Mouse (Mus musculus): ENCODE measurements around the gene Vgll4. TPM values are rescaled to one million over a fixed set of nuclear protein-coding genes. Genes with fewer than 3 reads are reported as not detected.
"Not testable (repeated sequence)": the region's sequence is repeated elsewhere in the genome, so short reads cannot be mapped to it uniquely, and the experiment has no call there.

The Vgll4 gene
- polyA plus RNA-seq, 1 experiment from 2014 or later: 94.2 TPM

DNA sequence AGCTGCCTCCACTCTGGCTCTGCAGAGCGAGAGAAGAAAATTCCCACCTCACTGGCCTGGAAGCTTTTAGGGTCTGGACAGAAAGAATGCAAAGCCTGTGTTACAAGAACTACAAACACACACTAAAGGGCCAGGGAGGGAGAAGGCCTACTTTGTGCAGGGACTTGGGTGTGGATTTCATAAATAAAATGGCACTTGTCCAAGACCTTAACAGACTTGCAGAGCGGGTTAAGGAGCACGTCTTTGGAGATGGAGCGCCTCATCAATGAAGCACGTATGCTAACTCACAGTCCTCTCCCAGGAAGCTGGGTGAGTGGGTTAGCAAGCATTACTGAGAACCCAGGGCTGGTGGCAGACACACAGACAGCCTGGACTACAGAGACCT lies 37.7 kb downstream of the Vgll4 start:
- Histone ChIP-seq H3K4me3 (no peak overlapping the region), H3K4me2 (replicated peaks) (no peak overlapping the region), H3K4me1 (peaks cover 21% of the 10 kb centered on the region), H3K27ac (no peak overlapping the region), H3K9me3 (replicated peaks) (no peaks in the 10 kb centered on the region), H3K27me3 (no peaks in the 10 kb centered on the region), H3K9ac (no peak overlapping the region), H3K36me3 (no peaks in the 10 kb centered on the region)
- 76% methylated on average over 5 of the region's 5 CpGs for WGBS
- no peak for ATAC-seq (ENCODE audit: low FRiP score)

GRCm38 (mm10) chr6:114931212-114932115 lies 38.3 kb downstream of the Vgll4 start:
- ATAC-seq (ENCODE audit: low FRiP score): 0 out of 2 replicates have a peak, but pooled peaks have one; percentile 13
- Histone ChIP-seq H3K9ac (no peak overlapping the region), H3K4me3 (no peak overlapping the region), H3K36me3 (no peaks in the 10 kb centered on the region), H3K27ac (no peak overlapping the region), H3K27me3 (no peaks in the 10 kb centered on the region), H3K4me2 (replicated peaks) (peak overlapping the region; percentile 15; the same call in 1 of the 2 replicates), H3K9me3 (replicated peaks) (no peaks in the 10 kb centered on the region), H3K4me1 (peaks cover 21% of the 10 kb centered on the region)
- WGBS: 61% methylated on average over 28 of the region's 28 CpGs

GRCm38 (mm10) chr6:114930646-114931045 lies 39.1 kb downstream of the Vgll4 start:
- H3K36me3 ChIP-seq: no peaks in the 10 kb centered on the region
- H3K27me3 ChIP-seq: no peaks in the 10 kb centered on the region
- peaks cover 21% of the 10 kb centered on the region for H3K4me1 ChIP-seq
- no peak overlapping the region for H3K9ac ChIP-seq
- ATAC-seq (ENCODE audit: low FRiP score): no peak
- H3K4me3 ChIP-seq: no peak overlapping the region
- 88% methylated on average over 8 of the region's 8 CpGs for WGBS
- no peak overlapping the region for H3K27ac ChIP-seq
- H3K4me2 ChIP-seq (replicated peaks): no peak overlapping the region
- H3K9me3 ChIP-seq (replicated peaks): no peaks in the 10 kb centered on the region

DNA sequence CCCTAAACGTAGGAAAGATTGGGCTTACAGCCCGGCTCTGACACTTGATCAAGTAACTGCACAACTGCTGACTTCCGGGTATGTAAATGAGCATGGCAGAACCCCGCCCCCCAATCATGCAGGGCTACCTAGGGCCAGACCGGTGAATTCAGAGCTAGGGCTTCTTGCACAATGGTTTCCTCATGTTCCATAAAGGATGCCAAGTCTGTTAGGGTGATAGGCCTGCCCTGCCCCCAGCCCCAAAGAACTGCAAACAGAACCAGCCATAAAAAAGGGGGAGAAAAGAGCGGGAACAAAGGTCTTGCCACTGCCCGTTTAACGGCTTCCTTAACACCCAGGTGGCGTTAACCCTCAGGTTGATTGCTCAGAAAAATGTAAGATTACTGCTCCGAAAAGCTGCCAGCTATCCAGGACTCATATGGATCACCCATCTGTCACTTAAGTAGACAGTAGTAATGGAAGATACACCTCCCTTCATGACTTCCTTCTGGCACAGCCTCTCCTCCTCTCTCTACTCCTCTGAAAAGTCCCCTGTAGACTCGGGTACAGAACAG lies 39.7 kb downstream of the Vgll4 start:
- Histone ChIP-seq H3K9ac (no peak overlapping the region), H3K4me2 (replicated peaks) (no peak overlapping the region)
- 63% methylated on average over 11 of the region's 11 CpGs for WGBS

GRCm38 (mm10) chr6:114929346-114929745 lies 40.4 kb downstream of the Vgll4 start:
- Histone ChIP-seq H3K4me2 (replicated peaks) (no peak overlapping the region), H3K4me1 (peaks cover 21% of the 10 kb centered on the region), H3K9me3 (replicated peaks) (no peaks in the 10 kb centered on the region), H3K9ac (no peak overlapping the region), H3K36me3 (no peaks in the 10 kb centered on the region), H3K27ac (no peak overlapping the region), H3K4me3 (no peak overlapping the region), H3K27me3 (no peaks in the 10 kb centered on the region)
- ATAC-seq (ENCODE audit: low FRiP score): 0 out of 2 replicates have a peak, but pooled peaks have one; percentile 27

More for the DNA sequence above, 39.7 kb downstream of the Vgll4 start:
- Histone ChIP-seq H3K4me1 (peaks cover 21% of the 10 kb centered on the region), H3K27ac (no peak overlapping the region), H3K9me3 (replicated peaks) (no peaks in the 10 kb centered on the region), H3K27me3 (no peaks in the 10 kb centered on the region), H3K4me3 (no peak overlapping the region), H3K36me3 (no peaks in the 10 kb centered on the region)
- ATAC-seq (ENCODE audit: low FRiP score): no peak

DNA sequence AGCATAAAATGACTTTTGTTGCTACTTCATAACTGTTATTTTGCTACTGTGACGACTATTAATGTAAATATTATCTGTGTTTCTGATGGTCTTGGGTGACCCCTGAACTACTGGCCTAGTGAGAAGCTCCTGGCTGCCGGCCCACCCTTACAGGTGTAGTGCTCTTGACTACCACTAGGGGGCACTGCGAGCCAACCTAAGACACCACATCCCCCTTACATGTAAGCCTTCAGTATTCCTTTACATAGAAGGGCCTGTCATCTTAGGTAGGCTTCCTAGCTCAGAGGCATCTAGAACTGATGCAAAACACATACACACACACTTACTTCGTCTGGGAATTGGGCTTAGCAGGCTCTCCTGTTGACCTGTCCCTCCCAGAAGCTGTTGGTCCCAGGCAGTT lies 41.3 kb downstream of the Vgll4 start:
- no peaks in the 10 kb centered on the region for H3K9me3 ChIP-seq (replicated peaks)
- H3K4me2 ChIP-seq (replicated peaks): no peak overlapping the region
- H3K27me3 ChIP-seq: no peaks in the 10 kb centered on the region
- no peak overlapping the region for H3K9ac ChIP-seq
- peaks cover 21% of the 10 kb centered on the region for H3K4me1 ChIP-seq
- H3K4me3 ChIP-seq: no peak overlapping the region
- H3K27ac ChIP-seq: no peak overlapping the region
- H3K36me3 ChIP-seq: no peaks in the 10 kb centered on the region
- 0 out of 2 replicates have a peak, but pooled peaks have one; percentile 35 for ATAC-seq (ENCODE audit: low FRiP score)
- 8% methylated on average over 4 of the region's 4 CpGs for WGBS

GRCm38 (mm10) chr6:114927400-114927799 lies 42.4 kb downstream of the Vgll4 start:
- Histone ChIP-seq H3K4me1 (peaks cover 21% of the 10 kb centered on the region), H3K9ac (no peak overlapping the region), H3K36me3 (no peaks in the 10 kb centered on the region), H3K9me3 (replicated peaks) (no peaks in the 10 kb centered on the region), H3K4me3 (no peak overlapping the region), H3K4me2 (replicated peaks) (no peak overlapping the region), H3K27ac (no peak overlapping the region), H3K27me3 (no peaks in the 10 kb centered on the region)
- no peak for ATAC-seq (ENCODE audit: low FRiP score)
- 88% methylated on average over 5 of the region's 5 CpGs for WGBS

DNA sequence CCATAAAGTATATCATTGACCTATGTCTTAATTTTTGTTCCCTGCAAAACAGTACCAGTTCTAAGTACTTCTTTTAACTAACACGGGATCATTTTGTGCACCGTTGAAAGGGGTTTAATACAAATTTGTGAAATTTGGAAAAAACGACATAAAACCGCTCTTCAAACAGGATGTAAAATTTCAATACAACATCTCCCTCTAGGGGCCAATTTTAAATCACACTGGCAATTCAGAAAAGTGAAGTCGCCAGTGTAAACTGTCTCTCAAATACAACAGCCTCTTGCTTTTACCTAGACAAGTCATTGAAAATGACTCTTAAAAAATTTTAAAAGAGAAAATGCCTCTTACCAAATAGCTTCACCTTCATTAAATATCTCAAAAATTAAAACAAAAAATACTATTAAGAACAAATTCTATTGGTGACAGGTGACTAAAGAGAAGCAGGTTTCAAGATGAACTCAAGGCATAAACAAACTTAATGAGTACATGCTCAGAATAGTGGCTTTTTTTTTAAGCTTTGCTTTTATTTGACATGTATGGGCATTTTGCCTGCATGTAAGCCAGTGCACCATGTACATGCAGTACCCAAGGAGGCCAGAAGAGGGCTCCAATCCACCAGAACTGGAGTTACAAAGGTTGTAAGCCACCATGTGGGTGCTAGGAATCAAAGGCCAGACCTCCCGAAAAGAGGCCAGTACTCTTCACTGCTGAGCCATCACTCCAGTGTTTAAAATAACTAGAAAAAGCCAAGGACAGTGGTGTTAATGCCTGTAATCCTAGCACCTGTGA lies 43.2 kb downstream of the Vgll4 start:
- Histone ChIP-seq H3K36me3 (no peaks in the 10 kb centered on the region), H3K9me3 (replicated peaks) (no peaks in the 10 kb centered on the region), H3K9ac (no peak overlapping the region), H3K4me2 (replicated peaks) (no peak overlapping the region), H3K4me3 (no peak overlapping the region), H3K27me3 (no peaks in the 10 kb centered on the region), H3K27ac (no peak overlapping the region), H3K4me1 (peaks cover 15% of the 10 kb centered on the region)
- no peak for ATAC-seq (ENCODE audit: low FRiP score)
- 43% methylated on average over 6 of the region's 6 CpGs for WGBS

DNA sequence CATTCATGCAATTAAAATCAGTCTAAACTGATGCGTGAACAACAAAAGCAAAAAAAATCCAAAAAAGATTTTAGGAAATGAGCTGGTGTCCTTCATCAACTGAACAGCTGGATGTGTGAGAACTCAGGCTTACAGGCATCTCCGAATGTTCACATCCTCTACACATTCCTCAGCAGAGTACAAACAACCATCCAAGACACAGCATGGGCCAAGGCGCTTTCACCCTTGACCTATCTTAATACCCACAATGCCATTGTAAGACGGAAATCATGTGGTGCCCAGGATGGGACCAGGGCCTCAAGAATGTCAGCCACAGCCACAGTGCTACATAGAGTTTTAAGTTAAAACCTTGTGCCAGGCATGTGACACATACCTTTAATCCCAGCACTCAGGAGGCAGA lies 44.6 kb downstream of the Vgll4 start:
- Histone ChIP-seq H3K4me3 (no peak overlapping the region), H3K4me2 (replicated peaks) (no peak overlapping the region), H3K9ac (no peak overlapping the region), H3K36me3 (no peaks in the 10 kb centered on the region), H3K27me3 (no peaks in the 10 kb centered on the region), H3K9me3 (replicated peaks) (no peaks in the 10 kb centered on the region), H3K4me1 (peaks cover 6% of the 10 kb centered on the region), H3K27ac (no peak overlapping the region)
- WGBS: 81% methylated on average over 4 of the region's 4 CpGs
- no peak for ATAC-seq (ENCODE audit: low FRiP score)

DNA sequence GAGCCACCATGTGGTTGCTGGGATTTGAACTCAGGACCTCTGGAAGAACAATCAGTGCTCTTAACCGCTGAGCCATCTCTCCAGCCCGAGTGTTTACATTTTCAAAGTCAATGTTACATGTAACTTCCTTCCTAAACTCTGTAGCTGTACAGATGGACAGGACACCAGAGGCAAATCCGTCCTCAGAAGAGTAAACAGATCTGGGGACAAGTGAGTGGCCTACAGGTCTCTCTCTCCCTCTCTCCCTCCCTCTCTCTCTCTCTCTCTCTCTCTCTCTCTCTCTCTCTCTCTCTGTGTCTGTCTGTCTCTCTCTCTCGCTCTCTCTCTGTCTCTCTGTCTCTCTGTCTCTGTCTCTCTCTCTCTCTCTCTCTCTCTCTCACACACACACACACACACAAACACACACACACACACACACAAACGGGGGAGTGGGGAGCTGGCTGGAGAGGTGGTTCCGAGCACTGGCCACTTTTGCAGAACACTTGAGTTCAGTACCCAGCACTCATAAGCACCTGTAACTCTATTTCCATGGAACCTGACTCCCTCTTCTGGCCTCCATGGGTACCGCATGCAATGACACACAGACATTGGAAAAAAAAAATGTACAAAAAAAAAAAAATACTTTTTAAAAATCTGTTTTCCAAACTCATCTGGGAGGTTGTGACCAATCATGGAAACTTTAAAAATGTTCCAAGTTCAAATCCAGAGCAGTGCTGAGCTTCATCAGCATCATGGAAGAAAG lies 47.3 kb downstream of the Vgll4 start:
- not testable (repeated sequence) for H3K27me3 ChIP-seq

DNA sequence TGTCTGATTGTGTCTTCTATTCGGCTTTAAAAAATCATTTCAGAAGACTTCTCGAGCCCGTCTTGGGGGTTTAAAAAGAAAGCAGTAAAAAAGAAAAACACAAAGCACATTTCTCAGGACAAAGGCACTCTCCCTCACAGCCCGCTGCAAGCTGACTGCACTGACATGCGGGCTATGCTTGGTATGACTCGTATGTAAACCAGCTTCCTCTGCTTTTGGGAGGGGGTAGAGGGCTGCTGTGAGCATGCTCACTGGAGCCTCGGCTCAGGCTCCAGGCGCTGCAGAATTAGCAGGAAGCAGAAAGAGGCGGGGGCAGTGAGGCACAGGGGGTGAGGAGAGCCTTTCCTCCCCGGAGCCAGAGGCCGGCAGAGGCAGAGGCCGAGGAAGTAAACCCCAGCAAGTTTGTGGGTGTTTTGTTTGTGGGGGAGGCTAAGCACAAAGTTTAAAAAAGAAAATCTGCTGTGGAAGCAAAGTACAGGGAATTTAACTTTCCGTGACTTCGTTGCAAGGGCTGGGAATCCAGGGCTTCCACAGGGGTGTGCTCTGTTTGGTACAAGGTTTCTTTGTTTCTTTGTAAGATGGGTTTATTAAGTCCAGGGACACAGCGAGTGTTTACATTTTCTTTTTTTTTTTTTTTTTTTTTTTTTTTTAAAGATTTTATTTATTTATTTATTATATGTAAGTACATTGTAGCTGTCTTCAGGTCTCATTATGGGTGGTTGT lies 48.0 kb downstream of the Vgll4 start:
- H3K9me3 ChIP-seq (replicated peaks): no peaks in the 10 kb centered on the region
- H3K9ac ChIP-seq: peak overlapping the region; percentile 83
- H3K36me3 ChIP-seq: no peaks in the 10 kb centered on the region
- peak overlapping the region; percentile 78 for H3K27ac ChIP-seq
- ATAC-seq (ENCODE audit: low FRiP score): peak; percentile 92
- H3K4me2 ChIP-seq (replicated peaks): peak overlapping the region; percentile 53
- H3K4me3 ChIP-seq: peak overlapping the region; percentile 56
- 5% methylated on average over 15 of the region's 15 CpGs for WGBS
- peaks cover 30% of the 10 kb centered on the region for H3K4me1 ChIP-seq
- H3K27me3 ChIP-seq: no peaks in the 10 kb centered on the region

More for the DNA sequence above, 47.3 kb downstream of the Vgll4 start:
- H3K4me2 ChIP-seq (replicated peaks); H3K36me3 ChIP-seq; H3K9ac ChIP-seq; ATAC-seq (ENCODE audit: low FRiP score); H3K9me3 ChIP-seq (replicated peaks); H3K27ac ChIP-seq; H3K4me3 ChIP-seq: not testable (repeated sequence)
- peaks cover 23% of the 10 kb centered on the region for H3K4me1 ChIP-seq
- 75% methylated on average over 7 of the region's 7 CpGs for WGBS
